In the genomic region with DNA sequence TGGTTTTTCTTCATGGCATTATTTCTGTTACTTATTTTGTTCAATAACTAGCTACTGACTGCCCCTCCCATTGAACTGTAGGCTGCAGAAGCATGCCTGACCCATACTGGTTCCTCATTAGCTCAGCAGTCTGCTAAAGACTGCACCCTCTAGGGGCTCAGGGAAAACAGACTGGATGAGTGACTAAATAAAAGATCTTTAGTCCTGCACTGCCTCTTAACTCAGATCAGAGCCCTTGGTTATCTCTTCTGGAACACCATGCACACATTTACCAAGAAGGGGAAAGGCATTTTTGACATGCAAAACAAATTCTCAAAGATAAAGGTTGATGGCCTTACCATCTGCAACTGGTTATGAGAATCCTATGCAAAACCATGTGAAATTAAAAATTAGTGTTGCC, we compare ENCODE assay signal across 24 mouse cellular contexts.
DNase-seq lines count a peak whose midpoint lies in the region; ATAC-seq and TF ChIP-seq lines count a peak whose summit lies in the region.
"Had no signal": no experiment of that assay in that cellular context is flagged by ENCODE, and none has a peak within 500 bp of the region (broad histone marks: within the 10 kb centered on the region; RNA-seq: fewer than 3 reads in every experiment).

No protein-coding gene starts in this region.

- no peak for ATAC-seq in heart, embryonic 12.5 days (ENCODE audit: insufficient number of reproducible peaks, low FRiP score)
- no peak for ATAC-seq in intestine, embryonic 15.5 days
- no peak for ATAC-seq in stomach, embryonic 14.5 days (ENCODE audit: insufficient number of reproducible peaks, insufficient read depth, low FRiP score, low read depth)

- DNase-seq in heart, postnatal 10 days = no peak
- no peak for DNase-seq in layer of hippocampus, adult 2 months (ENCODE audit: low spot score in 2 of 2)
- DNase-seq in layer of hippocampus, adult 18-20 months (ENCODE audit: low spot score in 2 of 2) = no peak
- no peak for DNase-seq in thymus, postnatal 25 days
- no peak for DNase-seq in thymus, postnatal 14 days
- DNase-seq: adrenal gland, postnatal 25 days; cerebellum, adult 11-12 months; cerebellum, postnatal 14 days; embryo, embryonic 11 days; gastrocnemius, adult 2 months; heart, adult 11 months; kidney, adult 11 months; kidney, postnatal 10 days; right cerebral cortex, postnatal 4 days; thymus, adult 2 months had no signal

- no peak overlapping the region for H3K4me3 ChIP-seq in heart, embryonic 12.5 days
- no peak overlapping the region for H3K4me3 ChIP-seq in layer of hippocampus, adult 2 months
- no peak overlapping the region for H3K4me3 ChIP-seq in intestine, embryonic 15.5 days (replicated peaks)
- H3K4me3 ChIP-seq in stomach, embryonic 14.5 days (ENCODE audit: low read depth, low read length) = no peak overlapping the region
- H3K4me3 ChIP-seq: gastrocnemius, adult 2 months; hindbrain, embryonic 13.5 days; limb, embryonic 10.5 days; midbrain, embryonic 12.5 days had no signal

- H3K4me1 ChIP-seq in heart, embryonic 12.5 days (replicated peaks) = peaks cover 31% of the 10 kb centered on the region
- H3K4me1 ChIP-seq in intestine, embryonic 15.5 days (replicated peaks) = peaks cover 4% of the 10 kb centered on the region; the same call in 1 of the 2 replicates
- peaks cover 6% of the 10 kb centered on the region; the same call in 1 of the 2 replicates for H3K4me1 ChIP-seq in stomach, embryonic 14.5 days (ENCODE audit: control insufficient read depth, insufficient read depth, low read length)
- H3K4me1 ChIP-seq: midbrain, embryonic 12.5 days had no signal

- no peaks in the 10 kb centered on the region for H3K36me3 ChIP-seq in heart, embryonic 12.5 days
- H3K36me3 ChIP-seq in intestine, embryonic 15.5 days = no peaks in the 10 kb centered on the region
- H3K36me3 ChIP-seq in stomach, embryonic 14.5 days (ENCODE audit: control insufficient read depth, insufficient read depth, low read length) = no peaks in the 10 kb centered on the region
- H3K36me3 ChIP-seq: hindbrain, embryonic 13.5 days; limb, embryonic 10.5 days; midbrain, embryonic 12.5 days had no signal

- H3K27ac ChIP-seq in heart, embryonic 12.5 days (ENCODE audit: poor library complexity, severe bottlenecking) = peak overlapping the region; percentile 90
- no peak overlapping the region for H3K27ac ChIP-seq in layer of hippocampus, adult 2 months
- peak overlapping the region; percentile 80 for H3K27ac ChIP-seq in intestine, embryonic 15.5 days
- H3K27ac ChIP-seq in stomach, embryonic 14.5 days (ENCODE audit: low read length) = peak overlapping the region; percentile 93
- H3K27ac ChIP-seq: gastrocnemius, adult 2 months; liver, embryonic 14.5 days; macrophage; midbrain, embryonic 12.5 days had no signal

- no peak overlapping the region for H3K4me2 ChIP-seq in heart, embryonic 12.5 days
- no peak overlapping the region for H3K4me2 ChIP-seq in intestine, embryonic 15.5 days (replicated peaks)
- no peak overlapping the region for H3K4me2 ChIP-seq in stomach, embryonic 14.5 days (replicated peaks; ENCODE audit: low read depth, low read length)
- H3K4me2 ChIP-seq: hindbrain, embryonic 13.5 days; midbrain, embryonic 12.5 days had no signal

- intact Hi-C loops in heart, postnatal 10 days (cut with DNase I) = no loop called here

- H3K9ac ChIP-seq in heart, embryonic 12.5 days = no peak overlapping the region
- H3K9ac ChIP-seq in intestine, embryonic 15.5 days = no peak overlapping the region
- H3K9ac ChIP-seq in stomach, embryonic 14.5 days (replicated peaks; ENCODE audit: low read depth, low read length) = no peak overlapping the region
- H3K9ac ChIP-seq: hindbrain, embryonic 13.5 days; liver, embryonic 14.5 days; midbrain, embryonic 12.5 days had no signal

- no peaks in the 10 kb centered on the region for H3K9me3 ChIP-seq in heart, embryonic 12.5 days (replicated peaks)
- no peaks in the 10 kb centered on the region for H3K9me3 ChIP-seq in intestine, embryonic 15.5 days
- H3K9me3 ChIP-seq in stomach, embryonic 14.5 days (ENCODE audit: control insufficient read depth, low read depth, low read length) = no peaks in the 10 kb centered on the region
- H3K9me3 ChIP-seq: G1E; hindbrain, embryonic 13.5 days; limb, embryonic 10.5 days; midbrain, embryonic 12.5 days had no signal

- no peaks in the 10 kb centered on the region for H3K27me3 ChIP-seq in heart, embryonic 12.5 days (replicated peaks)
- H3K27me3 ChIP-seq in intestine, embryonic 15.5 days (replicated peaks) = no peaks in the 10 kb centered on the region
- H3K27me3 ChIP-seq in stomach, embryonic 14.5 days (ENCODE audit: control insufficient read depth, insufficient read depth, low read length) = no peaks in the 10 kb centered on the region

- peak; percentile 16 for TF ChIP-seq CTCF in layer of hippocampus, adult 2 months (conservative IDR thresholded peaks at IDR 0.05)
